Mouse (Mus musculus) cerebellum, adult 18-20 months (tissue): ENCODE measurements at regions not wholly inside any gene's neighbourhood (a gene's known extent, or its start where the extent isn't known, plus 50 kb on each side); places are given as distances from the start of the nearest gene placed in this dataset.

Experiments used
- DNase-seq, 2 experiments: peaks; one replicate each; pipeline ENCODE4 v3.0.0; 2021

GRCm38 (mm10) chr7:95460889-95461288, 710.2 kb upstream of the Tenm4 start:
- DNase-seq, result no peak

DNA sequence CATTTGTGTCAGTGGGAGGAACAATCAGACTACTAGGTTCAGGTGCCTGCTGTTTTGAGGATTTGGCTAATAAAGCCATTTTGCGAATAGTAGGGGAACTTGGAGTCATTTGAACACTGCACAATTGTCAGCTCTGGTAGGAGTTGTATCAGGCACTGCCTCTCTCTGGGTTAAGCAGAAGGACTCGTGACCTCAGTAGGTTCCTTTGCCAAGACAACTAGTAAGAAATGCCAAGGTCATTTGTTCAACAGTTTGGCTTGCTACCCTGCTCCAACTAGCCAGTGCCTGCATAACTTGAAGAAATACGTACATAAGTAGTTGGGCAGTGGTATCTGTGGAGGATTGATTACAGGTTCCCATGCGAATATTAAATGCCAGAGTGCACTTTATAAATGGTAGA, 705.5 kb upstream of the Tenm4 start:
- DNase-seq, result no peak

DNA sequence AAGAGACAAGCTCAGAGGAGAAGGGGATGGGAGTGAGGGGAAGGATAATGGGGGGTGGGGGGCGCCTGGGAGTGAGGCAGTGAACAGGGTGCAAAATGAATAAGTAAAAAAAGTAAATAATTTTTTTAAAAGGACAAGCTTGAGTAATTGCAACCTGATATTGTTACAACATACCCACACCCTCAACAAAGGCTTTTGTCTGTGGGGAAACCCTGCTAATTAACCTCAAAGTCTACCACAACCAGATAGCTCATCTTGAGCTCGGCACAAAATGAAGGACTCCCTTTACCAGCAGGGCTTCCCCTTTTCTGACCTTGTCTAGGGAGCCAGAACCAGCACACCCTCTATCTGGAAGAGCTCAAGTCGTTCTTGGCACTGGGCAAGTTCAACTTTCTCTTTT, 704.0 kb upstream of the Tenm4 start:
- no peak for DNase-seq

DNA sequence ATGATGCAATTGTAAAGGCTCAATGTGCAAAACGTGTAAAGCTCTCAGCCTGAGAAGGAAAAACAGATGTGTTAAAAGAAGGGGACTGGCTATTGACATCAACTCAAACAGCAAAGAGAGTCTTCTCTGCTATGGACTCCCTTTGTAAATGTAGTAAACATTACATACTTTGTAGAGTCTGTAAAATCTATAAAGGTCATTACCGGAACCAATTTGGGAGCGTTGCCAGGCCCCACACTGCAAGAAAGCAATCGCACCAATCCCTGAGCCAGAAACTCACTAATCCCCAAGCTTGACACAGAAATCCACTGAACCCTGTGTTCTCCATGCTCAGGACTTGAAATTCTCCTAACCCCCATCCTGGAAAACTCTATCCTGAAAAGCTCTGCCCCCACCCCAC, 697.2 kb upstream of the Tenm4 start:
- DNase-seq, result no peak

DNA sequence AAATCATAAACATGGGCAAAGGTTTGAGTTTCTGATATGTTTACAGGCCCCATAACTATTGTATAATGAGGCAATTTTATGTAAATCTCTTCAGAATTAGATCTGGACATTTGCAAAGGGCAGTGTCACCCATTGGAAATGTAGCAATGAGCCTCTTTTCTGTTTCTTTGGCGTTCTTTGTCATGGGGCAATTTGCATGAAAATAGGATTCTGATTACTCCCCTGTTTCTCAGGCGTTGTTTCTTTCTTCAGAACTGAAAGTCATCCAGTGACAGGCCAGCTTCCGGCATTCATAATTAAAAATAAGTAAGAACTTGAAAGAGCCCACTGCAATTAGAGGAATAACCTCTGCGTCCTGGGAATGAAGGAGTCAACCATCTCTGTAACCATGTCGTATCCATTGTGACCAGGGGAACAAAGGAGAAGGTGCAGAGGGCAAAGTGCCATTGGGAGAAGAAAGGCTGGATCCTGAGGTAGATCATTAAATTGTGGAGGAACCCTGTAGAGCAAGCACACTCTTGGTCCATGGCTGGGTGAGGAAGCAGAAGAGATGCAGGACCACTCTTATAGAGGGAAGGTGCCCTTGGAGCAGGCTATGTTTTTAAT, 690.8 kb upstream of the Tenm4 start:
- no peak for DNase-seq

DNA sequence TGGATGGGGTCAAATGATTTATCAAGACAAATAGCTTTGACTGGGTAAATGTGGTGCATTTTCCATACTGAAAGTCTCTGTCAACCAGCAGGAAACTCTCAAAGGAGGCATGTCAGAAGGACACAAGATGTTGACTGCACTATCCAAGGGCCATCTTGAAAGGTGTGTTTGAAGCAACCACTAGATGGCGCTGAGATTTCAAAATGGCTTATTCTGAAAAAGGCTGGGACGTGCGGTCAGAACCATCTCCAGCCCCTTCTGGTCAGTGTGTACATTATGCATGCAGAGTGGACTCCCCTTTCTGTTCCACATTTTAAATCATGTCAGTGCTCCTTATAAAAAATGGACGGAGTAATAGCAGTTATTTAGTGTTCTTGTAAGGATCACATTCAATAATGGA, 681.4 kb upstream of the Tenm4 start:
- DNase-seq, result peak; percentile 4 to 20

DNA sequence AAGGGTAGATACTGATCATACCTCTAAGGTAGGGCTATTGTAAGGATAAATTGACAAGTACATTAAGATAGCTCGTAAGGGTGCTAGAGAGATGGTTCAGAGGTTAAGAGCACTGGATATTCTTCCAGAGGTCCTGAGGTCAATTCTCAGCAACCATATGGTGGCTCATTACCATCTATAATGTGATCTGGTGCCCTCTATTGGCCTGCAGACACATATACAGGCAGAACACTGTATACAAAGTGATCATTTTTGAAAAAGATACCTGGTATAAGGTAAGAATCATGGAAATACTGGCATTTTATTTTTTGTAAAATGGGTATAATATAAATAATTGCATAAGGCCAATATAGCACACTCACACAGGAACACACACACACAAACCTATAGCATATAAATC, 676.3 kb upstream of the Tenm4 start:
- no peak for DNase-seq

DNA sequence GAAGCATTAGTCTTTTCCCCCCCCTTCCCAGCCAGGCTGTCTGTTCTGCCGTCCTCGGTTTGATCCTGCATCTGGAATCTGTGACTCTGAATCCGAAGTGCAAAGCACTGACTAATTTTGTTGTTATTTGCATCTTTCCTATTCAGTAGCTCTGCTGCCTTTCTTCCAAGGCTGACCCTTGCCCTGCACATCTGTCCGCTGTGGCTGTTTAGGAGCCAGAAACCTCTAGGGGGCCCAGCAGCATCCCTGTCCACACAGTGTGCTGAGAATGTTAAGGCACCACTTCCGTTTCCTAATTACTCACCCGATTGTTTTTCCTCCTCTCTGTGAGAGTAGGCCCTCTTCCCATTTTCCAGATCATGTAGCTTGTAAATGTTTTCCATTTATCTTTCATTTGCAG, 668.1 kb upstream of the Tenm4 start:
- no peak for DNase-seq

DNA sequence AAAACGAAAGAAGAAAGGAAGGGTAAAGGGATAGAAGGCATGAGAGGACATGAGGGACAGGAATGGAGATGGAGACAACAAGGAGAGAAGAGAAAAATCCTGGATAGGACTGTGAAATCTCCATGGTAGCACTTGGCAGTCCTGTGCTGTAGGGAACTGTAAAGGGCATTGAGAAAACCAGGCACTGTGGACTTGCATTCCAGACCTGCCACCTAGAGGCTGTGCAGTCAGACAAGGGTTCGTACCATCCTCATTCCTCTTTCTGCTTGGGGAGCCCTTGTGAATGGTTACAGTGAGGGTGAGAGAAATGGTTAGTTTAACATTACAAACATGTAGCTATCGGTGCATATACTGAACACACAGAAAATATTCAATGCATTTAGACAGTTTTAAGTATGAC, 623.8 kb upstream of the Tenm4 start:
- DNase-seq, result no peak

GRCm38 (mm10) chr7:95550099-95550498, 620.9 kb upstream of the Tenm4 start:
- no peak for DNase-seq

DNA sequence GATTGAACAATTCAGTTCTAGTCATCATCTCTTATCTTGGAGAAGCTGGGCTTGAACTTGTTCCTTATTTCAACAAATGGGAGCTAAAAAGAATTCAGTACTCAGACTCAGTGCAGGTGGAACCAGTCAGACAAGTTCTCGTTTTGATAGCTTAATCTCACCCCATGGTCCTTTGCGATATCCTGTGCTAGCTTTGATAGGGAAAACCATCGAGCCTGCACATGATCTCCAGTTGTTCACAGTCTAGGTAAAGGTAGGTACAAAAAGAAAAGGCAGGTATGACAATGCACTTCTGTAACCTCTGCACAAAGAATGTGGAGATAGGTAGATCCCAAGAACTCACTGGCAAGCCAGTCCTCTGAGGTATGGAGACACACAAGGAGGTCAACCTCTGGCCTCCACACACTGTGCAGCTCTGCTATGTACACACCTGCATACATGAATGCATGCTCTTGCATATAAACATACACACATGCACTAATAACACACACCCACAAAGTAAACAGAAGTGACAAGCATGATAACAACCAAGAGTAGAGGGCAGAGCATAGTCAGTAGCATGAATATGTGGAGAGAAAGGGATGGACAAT, 619.2 kb upstream of the Tenm4 start:
- no peak for DNase-seq

DNA sequence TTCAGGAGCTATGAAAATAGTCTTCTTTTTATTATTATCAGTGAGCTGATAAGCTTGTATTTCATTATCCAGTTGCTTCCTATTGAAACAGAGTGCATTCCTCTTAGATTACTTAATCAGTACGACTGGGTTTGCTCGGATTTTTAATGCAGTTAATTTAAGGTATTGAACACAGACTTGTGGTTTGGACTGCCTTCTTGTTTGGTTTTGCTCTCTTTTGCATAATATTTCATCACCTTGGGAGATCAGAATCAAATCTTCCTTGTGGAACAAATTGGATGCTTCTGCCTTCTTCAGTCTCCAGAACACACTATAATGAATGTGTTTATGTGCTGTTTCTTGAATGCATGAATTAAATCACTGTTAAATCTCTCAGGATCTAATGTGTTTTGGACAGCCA, 612.5 kb upstream of the Tenm4 start:
- no peak for DNase-seq

- DNase-seq, result no peak
Measured at GRCm38 (mm10) chr7:95578633-95579032, 592.4 kb upstream of the Tenm4 start.

- no peak for DNase-seq
Measured at GRCm38 (mm10) chr7:95581325-95581724, 589.7 kb upstream of the Tenm4 start.

DNA sequence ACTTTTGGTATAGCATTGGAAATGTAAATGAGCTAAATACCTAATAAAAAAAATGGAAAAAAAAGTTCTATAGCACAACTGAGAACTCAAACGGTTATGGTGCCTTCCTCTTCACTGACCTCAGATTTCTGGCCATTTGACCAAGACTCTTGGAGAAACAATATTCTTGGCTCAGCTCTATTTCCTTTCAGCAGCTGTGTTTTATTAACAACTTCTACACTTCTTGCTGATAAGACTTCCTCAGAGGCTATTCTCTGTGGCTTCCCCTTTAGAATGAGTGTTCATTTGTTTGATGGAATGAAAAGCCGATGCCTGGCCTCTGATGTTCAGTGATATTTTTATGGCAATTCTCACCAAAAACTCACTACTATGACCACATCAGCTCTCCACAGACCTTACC, 572.7 kb upstream of the Tenm4 start:
- DNase-seq, result no peak

DNA sequence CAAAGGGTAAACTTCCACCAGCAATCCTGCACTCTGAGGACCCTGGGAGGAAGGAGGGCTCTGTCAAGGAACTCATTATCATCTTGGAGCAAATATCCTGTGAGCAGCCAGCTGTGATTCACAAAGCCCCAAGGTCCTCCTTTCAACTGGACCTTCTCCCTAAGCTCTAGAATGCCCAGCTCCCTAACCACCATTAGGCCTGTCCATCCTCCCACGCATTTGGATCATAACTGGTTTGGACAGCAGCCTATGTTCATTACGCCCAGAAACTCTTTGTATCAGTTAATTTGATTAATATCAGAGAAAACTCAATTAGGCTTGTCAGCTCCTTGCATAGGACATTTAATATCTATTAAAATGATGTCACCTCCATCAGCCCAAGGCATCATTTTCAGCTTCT, 557.3 kb upstream of the Tenm4 start:
- no peak for DNase-seq

GRCm38 (mm10) chr7:95617370-95617769, 553.7 kb upstream of the Tenm4 start:
- DNase-seq, result peak in 1 of 2 experiments; percentile 3

DNA sequence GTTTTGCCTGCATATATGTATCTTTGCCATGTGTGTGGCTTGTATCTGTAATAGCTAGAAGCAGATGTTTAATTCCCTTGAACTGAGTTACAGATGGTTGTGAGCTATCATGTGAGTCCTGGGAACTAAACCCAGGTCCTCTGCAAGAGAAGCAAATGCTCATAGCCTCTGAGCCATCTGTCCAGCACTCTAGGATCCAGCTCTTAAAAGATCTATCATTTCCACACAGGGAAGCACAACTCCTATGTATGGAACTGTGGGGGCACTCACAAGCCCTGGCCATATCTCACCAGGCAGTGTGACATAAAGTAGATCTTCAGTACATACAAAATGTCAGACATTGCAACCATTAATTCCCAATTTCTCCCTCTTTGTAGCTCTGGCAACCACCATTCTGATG, 552.9 kb upstream of the Tenm4 start:
- no peak for DNase-seq

GRCm38 (mm10) chr7:95620079-95620478, 551.0 kb upstream of the Tenm4 start:
- DNase-seq, result no peak

- no peak for DNase-seq
Measured at GRCm38 (mm10) chr7:95640683-95641082, 530.4 kb upstream of the Tenm4 start.

DNA sequence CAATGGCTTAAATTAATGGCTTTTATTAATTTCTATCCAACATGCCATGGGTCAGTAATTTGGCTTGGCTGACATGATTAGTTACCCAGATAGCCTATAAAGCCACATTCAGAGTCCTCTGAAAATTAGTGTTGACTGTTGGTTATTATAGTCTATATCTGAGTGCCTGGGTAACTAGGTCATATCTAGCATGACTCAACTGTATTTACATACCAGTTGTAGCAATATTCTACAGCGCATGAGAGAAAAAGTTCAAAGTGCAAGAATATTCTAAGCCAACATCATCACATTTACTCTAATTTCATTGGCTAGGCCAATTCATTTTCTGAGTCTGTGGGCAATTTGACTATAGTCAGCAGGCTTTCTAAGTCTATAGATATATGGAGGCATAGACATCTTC, 496.7 kb upstream of the Tenm4 start:
- no peak for DNase-seq

- no peak for DNase-seq
Measured at GRCm38 (mm10) chr7:95682521-95682920, 488.5 kb upstream of the Tenm4 start.

GRCm38 (mm10) chr7:95687733-95688132, 483.3 kb upstream of the Tenm4 start:
- no peak for DNase-seq

- no peak for DNase-seq
Measured at GRCm38 (mm10) chr7:95688151-95689146, 482.6 kb upstream of the Tenm4 start.
